Mouse (Mus musculus) Muller cell, postnatal 12 days (primary cell): ENCODE results near the gene Rnaseh2b.

ENCODE experiments used
- DNase-seq: peaks from one replicate; pipeline ENCODE4 v3.0.0-alpha.2; 2015; ENCODE audit errors: inconsistent ontology term

Rnaseh2b gene

GRCm38 (mm10) chr14:62361263-62361980 lies 69.0 kb downstream of the Rnaseh2b start:
- DNase-seq, result no peak

GRCm38 (mm10) chr14:62363774-62364173 lies 71.4 kb downstream of the Rnaseh2b start:
- no peak for DNase-seq

GRCm38 (mm10) chr14:62370819-62371218 lies 78.4 kb downstream of the Rnaseh2b start:
- no peak for DNase-seq

GRCm38 (mm10) chr14:62374001-62374400 lies 81.6 kb downstream of the Rnaseh2b start:
- DNase-seq, result no peak

- peak; percentile 64 for DNase-seq
Observed at GRCm38 (mm10) chr14:62375694-62376093, 83.3 kb downstream of the Rnaseh2b start.

- no peak for DNase-seq
Observed at GRCm38 (mm10) chr14:62376115-62376514, 83.7 kb downstream of the Rnaseh2b start.

GRCm38 (mm10) chr14:62379391-62379790 lies 87.0 kb downstream of the Rnaseh2b start:
- DNase-seq, result no peak

GRCm38 (mm10) chr14:62380606-62381005 lies 88.2 kb downstream of the Rnaseh2b start:
- no peak for DNase-seq

GRCm38 (mm10) chr14:62383109-62383508 lies 90.7 kb downstream of the Rnaseh2b start:
- no peak for DNase-seq

- DNase-seq, result no peak
Observed at GRCm38 (mm10) chr14:62383786-62384299, 91.5 kb downstream of the Rnaseh2b start.

GRCm38 (mm10) chr14:62389064-62389728 lies 96.8 kb downstream of the Rnaseh2b start:
- DNase-seq, result peak; percentile 48

GRCm38 (mm10) chr14:62389729-62390536 lies 97.5 kb downstream of the Rnaseh2b start:
- DNase-seq, result no peak

GRCm38 (mm10) chr14:62392754-62393153 lies 100.4 kb downstream of the Rnaseh2b start:
- DNase-seq, result no peak

GRCm38 (mm10) chr14:62395346-62395745 lies 103.0 kb downstream of the Rnaseh2b start:
- no peak for DNase-seq

GRCm38 (mm10) chr14:62416007-62416741 lies 123.8 kb downstream of the Rnaseh2b start:
- peak; percentile 39 for DNase-seq

GRCm38 (mm10) chr14:62416742-62417134 lies 124.3 kb downstream of the Rnaseh2b start:
- DNase-seq, result peak; percentile 91

- no peak for DNase-seq
Observed at GRCm38 (mm10) chr14:62417501-62417900, 125.1 kb downstream of the Rnaseh2b start.

GRCm38 (mm10) chr14:62422265-62422664 lies 129.9 kb downstream of the Rnaseh2b start:
- DNase-seq, result no peak
